Mouse (Mus musculus) spleen, adult 2 months (tissue): ENCODE data around the gene Gm21860.
"Not testable (repeated sequence)": the region's sequence is repeated elsewhere in the genome, so short reads cannot be mapped to it uniquely, and the experiment has no call there.

Source experiments
- CTCF ChIP-seq: fragments of 200-500 bp; IDR thresholded peaks from 2 replicates; pipeline ENCODE4 v1.5.1; 2011; ENCODE audit warnings: mild to moderate bottlenecking, inconsistent platforms; ENCODE audit not compliant: insufficient read depth, insufficient read length, insufficient replicate concordance; ENCODE audit errors: extremely low read depth
- POLR2A ChIP-seq: fragments of 200-500 bp; IDR thresholded peaks from 2 replicates; pipeline ENCODE4 v1.6.1; 2011; ENCODE audit warnings: low read depth, low read length, inconsistent platforms

DNA sequence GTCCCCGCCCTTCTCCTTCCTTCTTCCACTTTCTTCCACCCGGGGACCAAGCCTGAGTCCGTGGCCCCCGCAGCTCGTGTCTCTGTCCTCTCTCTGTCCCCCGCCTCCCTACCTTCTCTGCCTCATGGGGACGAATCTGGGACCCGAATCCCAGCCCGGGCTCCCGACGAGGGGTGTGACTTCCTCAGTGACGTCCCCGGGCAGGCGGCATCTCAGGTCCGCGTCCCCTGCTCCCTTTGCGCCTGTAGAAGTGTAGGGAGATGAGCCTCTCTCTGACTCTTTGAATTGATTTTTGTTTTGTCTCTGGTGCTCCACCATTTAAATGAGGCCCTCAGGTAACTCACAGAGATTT lies 25.7 kb downstream of the Gm21860 start:
- not testable (repeated sequence) for TF ChIP-seq POLR2A, CTCF
